Mouse (Mus musculus) testis, adult 2 months (tissue): Measurements from ENCODE around the gene Kank2. TPM values are rescaled to one million over a fixed set of nuclear protein-coding genes. Genes with fewer than 3 reads are reported as not detected.
A peak's percentile ranks its signal among the peaks of the same experiment; 100 is the strongest.

ENCODE experiments used
- H3K27ac ChIP-seq: fragments of 200-500 bp; 2 replicates; pipeline ENCODE4 v1.5.1; 2012; ENCODE audit warnings: low read depth, low read length; ENCODE audit not compliant: control insufficient read depth, insufficient read depth
- H3K27me3 ChIP-seq: fragments of 200-500 bp; 2 replicates; pipeline ENCODE4 v1.6.1; 2012; ENCODE audit warnings: mild to moderate bottlenecking, low read length, moderate library complexity; ENCODE audit not compliant: control insufficient read depth, insufficient read depth
- H3K36me3 ChIP-seq: fragments of 200-500 bp; 2 replicates; pipeline ENCODE4 v1.6.1; 2012; ENCODE audit warnings: mild to moderate bottlenecking, low read length; ENCODE audit not compliant: control insufficient read depth, insufficient read depth
- H3K4me1 ChIP-seq: fragments of 200-500 bp; 2 replicates; pipeline ENCODE4 v1.6.1; 2012; ENCODE audit warnings: low read length; ENCODE audit not compliant: control insufficient read depth, insufficient read depth
- H3K4me3 ChIP-seq: fragments of 200-500 bp; 2 replicates; pipeline ENCODE4 v1.5.1; 2012; ENCODE audit warnings: low read depth, mild to moderate bottlenecking, low read length, moderate library complexity, mixed read lengths; ENCODE audit not compliant: control insufficient read depth
- CTCF ChIP-seq: fragments of 200-500 bp; IDR thresholded peaks from 2 replicates; pipeline ENCODE4 v1.5.1; 2012; ENCODE audit warnings: low read depth, mild to moderate bottlenecking, inconsistent platforms, low read length, moderate library complexity; ENCODE audit not compliant: control insufficient read depth, insufficient read depth, insufficient replicate concordance
- POLR2A ChIP-seq: fragments of 200-500 bp; IDR thresholded peaks from 2 replicates; pipeline ENCODE4 v1.6.1; 2012; ENCODE audit warnings: low read depth, mild to moderate bottlenecking, inconsistent platforms, low read length, moderate library complexity; ENCODE audit not compliant: control insufficient read depth
- polyA plus RNA-seq: library from polyadenylated mRNA; depleted of rRNA; stranded (reverse); fragments of >200 nt; gene quantifications from 2 replicates; pipeline ENCODE4 v1.2.3, GENCODE M21; 2012

Gene Kank2
- polyA plus RNA-seq, 1 experiment = 6.9 TPM

DNA sequence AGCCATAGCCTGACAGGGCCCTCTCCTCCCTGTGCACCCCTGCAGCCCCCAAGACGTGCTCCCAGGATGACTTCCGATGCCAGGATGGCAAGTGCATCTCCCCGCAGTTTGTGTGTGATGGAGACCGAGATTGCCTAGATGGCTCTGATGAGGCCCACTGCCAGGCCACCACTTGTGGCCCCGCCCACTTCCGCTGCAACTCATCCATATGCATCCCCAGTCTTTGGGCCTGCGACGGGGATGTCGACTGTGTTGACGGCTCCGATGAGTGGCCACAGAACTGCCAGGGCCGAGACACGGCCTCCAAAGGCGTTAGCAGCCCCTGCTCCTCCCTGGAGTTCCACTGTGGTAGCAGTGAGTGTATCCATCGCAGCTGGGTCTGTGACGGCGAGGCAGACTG lies 65.1 kb downstream of the Kank2 start:
- Histone ChIP-seq H3K36me3 (no peaks in the 10 kb centered on the region), H3K4me3 (no peak overlapping the region), H3K27me3 (no peaks in the 10 kb centered on the region), H3K27ac (no peak overlapping the region), H3K4me1 (no peaks in the 10 kb centered on the region)
- TF ChIP-seq CTCF = no peak
- TF ChIP-seq POLR2A = no peak

DNA sequence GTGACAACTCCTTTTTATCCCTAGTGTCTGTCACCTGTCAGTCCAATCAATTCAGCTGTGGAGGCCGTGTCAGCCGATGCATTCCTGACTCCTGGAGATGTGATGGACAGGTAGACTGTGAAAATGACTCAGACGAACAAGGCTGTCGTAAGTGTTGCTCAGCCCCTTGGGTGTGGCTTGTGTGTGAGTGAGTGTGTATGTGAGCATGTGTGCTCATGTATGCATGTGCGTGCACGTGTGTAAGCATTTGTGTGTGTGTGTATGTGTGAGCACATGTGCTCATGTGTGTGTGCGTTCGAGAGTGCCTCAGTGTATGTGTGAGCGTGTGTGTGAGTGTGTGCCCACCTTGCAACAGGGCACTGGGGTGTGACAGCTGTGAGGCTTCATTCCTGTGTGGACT lies 66.3 kb downstream of the Kank2 start:
- Histone ChIP-seq H3K4me3 (no peak overlapping the region), H3K36me3 (no peaks in the 10 kb centered on the region)

GRCm38 (mm10) chr9:21729264-21729663 lies 69.3 kb downstream of the Kank2 start:
- Histone ChIP-seq H3K27ac (no peak overlapping the region), H3K4me1 (peaks cover 1% of the 10 kb centered on the region), H3K4me3 (no peak overlapping the region), H3K27me3 (no peaks in the 10 kb centered on the region), H3K36me3 (no peaks in the 10 kb centered on the region)
- no peak for TF ChIP-seq CTCF
- TF ChIP-seq POLR2A = no peak

More for the DNA sequence above, 66.3 kb downstream of the Kank2 start:
- TF ChIP-seq CTCF (no peak), POLR2A (no peak)
- no peaks in the 10 kb centered on the region for H3K27me3 ChIP-seq
- H3K4me1 ChIP-seq = no peaks in the 10 kb centered on the region
- no peak overlapping the region for H3K27ac ChIP-seq

DNA sequence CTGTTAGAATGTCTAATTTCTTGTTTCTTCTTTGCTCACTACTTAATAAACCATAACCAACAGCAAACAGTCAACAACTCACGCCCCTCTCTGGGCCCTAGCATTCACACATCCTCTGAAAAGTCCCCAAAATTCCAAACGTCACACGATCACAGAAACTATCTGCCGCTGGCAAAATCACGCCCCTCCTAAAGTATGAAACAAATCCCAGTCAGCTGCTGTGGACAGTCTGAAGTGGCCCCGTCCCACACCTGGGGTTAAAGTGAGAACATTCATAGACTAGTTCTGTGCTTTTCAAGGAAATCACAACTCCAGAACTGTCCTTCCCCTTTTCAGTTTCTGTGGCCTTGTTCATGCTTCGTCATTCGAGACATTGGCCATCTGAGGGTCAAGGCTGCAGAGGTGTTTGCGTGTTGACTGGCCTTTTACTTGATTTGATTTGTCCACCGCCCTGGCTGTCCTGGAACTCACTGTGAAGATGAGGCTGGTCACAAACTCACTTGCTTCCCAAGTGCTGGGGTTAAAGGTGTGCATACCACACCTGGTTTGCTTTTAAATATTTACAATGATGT lies 70.2 kb downstream of the Kank2 start:
- Histone ChIP-seq H3K27ac (no peak overlapping the region), H3K4me3 (no peak overlapping the region), H3K36me3 (no peaks in the 10 kb centered on the region), H3K27me3 (no peaks in the 10 kb centered on the region), H3K4me1 (peaks cover 10% of the 10 kb centered on the region)
- TF ChIP-seq CTCF = no peak
- TF ChIP-seq POLR2A = no peak

GRCm38 (mm10) chr9:21726218-21726975 lies 72.1 kb downstream of the Kank2 start:
- no peak overlapping the region for H3K27ac ChIP-seq
- no peak for TF ChIP-seq POLR2A
- no peak for TF ChIP-seq CTCF
- H3K4me1 ChIP-seq = peaks cover 10% of the 10 kb centered on the region
- H3K36me3 ChIP-seq = no peaks in the 10 kb centered on the region
- no peak overlapping the region for H3K4me3 ChIP-seq
- no peaks in the 10 kb centered on the region for H3K27me3 ChIP-seq

- no peak overlapping the region for H3K27ac ChIP-seq
- no peaks in the 10 kb centered on the region for H3K36me3 ChIP-seq
Observed at GRCm38 (mm10) chr9:21725224-21726121, 73.1 kb downstream of the Kank2 start.

DNA sequence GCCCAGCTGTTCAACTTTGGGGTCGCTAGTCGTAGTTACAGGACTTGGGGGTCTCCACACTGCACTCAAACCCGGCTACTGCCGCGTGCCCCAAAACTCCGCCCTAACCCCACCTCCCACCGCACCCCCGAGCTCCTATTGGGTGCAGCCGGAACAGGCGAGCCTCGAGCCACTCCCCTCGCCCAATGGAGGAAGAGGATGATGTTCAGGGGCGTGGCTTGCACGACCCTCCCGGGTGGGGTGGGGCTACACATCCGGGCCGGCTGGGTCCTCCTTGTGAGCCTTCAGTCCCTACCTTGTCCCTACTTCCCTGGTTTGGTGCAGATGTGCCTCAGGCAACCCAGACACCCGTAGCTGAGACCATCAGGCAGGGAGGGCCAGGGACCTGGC lies 74.4 kb downstream of the Kank2 start:
- H3K36me3 ChIP-seq = no peaks in the 10 kb centered on the region
- peak overlapping the region; percentile 77 for H3K4me3 ChIP-seq
- no peak for TF ChIP-seq POLR2A
- no peak for TF ChIP-seq CTCF
- H3K27ac ChIP-seq = peak overlapping the region; percentile 5
- H3K27me3 ChIP-seq = no peaks in the 10 kb centered on the region
- H3K4me1 ChIP-seq = peaks cover 11% of the 10 kb centered on the region

More at GRCm38 (mm10) chr9:21725224-21726121, 73.1 kb downstream of the Kank2 start:
- TF ChIP-seq CTCF (no peak), POLR2A (no peak)
- H3K4me3 ChIP-seq = no peak overlapping the region
- peaks cover 10% of the 10 kb centered on the region for H3K4me1 ChIP-seq
- H3K27me3 ChIP-seq = no peaks in the 10 kb centered on the region
